Mouse (Mus musculus): ENCODE measurements around the gene Zfp296. TPM values are rescaled to one million over a fixed set of nuclear protein-coding genes. Genes with fewer than 3 reads are reported as not detected.

Gene Zfp296
- not detected for total RNA-seq (2021)
- long read RNA-seq: 0 reads

DNA sequence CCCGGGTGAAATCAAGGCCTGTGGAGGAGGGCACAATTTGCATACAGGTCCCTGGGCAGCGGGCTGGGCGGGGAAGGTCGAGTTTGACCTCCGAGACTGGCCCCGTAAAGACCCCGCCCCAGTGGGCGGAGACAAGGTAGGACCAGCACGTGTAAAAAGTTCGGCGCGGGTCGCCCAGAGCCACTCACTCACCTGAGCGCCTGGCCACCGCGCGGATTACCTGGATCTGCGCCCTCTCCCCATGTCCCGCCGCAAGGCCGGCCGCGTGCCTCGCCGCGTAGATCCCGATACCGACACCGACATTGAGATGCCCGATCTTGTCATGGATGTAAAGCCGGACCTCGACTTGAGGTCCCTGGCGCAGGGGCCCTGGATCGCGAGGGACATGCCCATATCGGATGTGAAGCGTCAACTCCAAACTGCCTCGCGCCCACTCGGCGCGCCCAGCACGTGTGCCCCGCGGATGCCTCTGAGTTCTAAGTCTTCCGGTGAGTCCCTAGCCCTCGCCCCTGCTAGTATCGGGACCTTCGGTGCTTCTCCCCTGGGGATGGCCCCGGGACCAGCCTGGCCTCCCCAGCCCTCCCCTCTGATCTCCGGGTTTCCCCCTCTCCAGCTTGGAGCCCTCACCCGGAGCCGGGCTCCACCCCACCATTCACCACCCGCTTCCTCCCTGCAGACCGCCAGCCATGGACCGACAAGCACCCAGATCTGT lies at the start of gene Zfp296, which contains the start of gene Gemin7:
Gene Zfp296 (plus strand): TSS at position 147 of the 712 bp plus-strand sequence.
Gene Gemin7 (minus strand): TSS at position 455 of the 712 bp plus-strand sequence.
- DNase-seq (ENCODE audit: low spot score in 2 of 2): no peak

DNA sequence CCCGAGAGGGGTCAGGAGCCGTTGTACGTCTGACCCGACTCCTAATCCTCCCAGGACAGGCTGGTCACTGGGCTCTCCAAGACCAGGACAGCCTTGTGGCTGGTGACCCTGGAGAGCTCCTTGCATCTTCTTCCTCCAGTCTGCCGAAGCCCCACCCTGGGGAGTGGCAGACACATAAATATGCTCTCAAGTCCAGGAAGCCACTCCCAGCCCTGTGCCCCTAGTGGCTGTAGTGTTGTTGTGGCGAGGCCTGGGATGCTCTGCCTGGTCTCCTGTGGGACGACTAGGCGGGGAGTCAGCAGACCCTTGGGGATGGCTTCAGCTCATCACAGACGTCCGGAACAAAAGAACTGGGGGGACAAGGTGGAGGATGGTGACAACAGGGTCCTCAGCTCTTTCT lies 46.0 kb upstream of the Zfp296 start:
- no peak for DNase-seq (ENCODE audit: low spot score in 2 of 2)

DNA sequence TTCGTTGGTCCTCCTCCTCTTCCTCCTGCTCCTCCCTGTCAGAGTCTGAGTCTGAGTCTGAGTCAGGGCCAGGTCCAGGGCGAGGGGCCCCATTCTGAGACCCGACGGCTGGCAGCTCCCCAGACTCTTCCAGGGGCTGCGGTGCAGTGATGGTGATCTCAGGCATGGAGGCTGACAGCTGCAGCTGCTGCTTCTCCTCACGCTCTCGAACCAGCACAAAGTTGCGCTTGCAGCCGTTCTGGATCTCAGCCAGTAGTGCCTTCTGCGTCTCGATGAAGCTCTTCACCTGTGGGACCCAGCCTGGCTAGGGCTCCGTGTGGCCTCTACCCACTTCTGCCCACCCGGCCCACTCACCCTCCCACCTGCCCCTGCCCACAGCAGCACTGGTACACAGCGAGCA lies 44.8 kb upstream of the Zfp296 start:
- no peak for DNase-seq (ENCODE audit: low spot score in 2 of 2)

DNA sequence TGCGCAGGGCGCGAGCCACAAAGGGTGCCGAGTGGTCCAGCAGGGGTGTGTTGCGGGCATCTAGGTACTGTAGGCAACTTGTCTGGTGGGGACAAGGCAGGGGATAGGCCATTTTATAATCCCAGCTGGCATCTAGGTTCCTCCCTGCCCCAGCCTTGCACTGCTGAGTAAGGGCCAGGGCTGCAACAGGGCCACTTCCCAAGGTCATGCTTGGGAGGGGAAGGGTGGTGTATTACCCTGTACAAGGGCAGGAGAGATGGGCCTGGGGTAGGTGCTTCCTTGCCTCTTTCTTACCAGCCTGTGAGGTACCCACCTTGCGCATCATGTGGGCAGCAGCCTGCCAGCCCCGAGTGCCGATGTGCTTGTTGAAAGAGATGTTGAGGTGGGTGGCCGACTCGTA lies 42.4 kb upstream of the Zfp296 start:
- no peak for DNase-seq (ENCODE audit: low spot score in 2 of 2)

DNA sequence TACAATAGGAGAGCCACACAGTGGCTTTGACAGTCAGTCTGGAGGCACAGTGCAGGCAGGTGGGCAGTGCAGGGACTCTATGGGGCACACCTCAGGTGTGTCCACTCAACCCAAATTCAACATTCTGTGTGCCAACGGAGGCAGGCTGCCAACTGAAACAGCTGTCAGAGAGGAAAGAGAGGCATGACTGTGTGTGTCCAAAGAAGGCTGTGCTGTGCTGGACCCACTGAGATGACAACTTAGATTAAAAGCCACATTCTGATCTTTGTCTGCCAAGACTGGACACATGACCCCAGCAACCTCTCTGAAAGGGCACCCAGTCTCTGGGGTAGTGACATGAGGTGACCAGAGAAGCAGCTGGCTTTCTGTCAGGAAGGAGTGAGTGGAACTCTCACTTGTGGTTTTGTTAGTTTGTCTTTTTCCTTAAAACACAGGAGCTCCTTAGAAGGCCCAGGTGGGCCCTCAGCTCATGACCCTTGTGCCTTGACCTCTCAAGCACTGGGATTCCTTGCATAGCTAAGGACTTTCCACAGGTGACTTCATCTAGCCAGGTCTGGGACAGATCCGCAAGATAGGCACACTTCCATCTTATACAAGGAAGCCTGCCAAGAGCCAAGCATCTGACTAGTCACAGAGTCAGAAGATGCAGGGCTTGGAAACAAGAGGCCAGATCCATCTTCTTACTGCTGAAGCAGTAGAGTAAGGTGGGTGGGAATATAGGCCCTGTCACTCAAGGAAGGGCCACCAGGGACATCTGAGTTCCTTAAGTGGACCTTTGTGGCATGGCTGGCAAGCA lies 36.1 kb upstream of the Zfp296 start:
- DNase-seq (ENCODE audit: low spot score in 2 of 2): no peak

DNA sequence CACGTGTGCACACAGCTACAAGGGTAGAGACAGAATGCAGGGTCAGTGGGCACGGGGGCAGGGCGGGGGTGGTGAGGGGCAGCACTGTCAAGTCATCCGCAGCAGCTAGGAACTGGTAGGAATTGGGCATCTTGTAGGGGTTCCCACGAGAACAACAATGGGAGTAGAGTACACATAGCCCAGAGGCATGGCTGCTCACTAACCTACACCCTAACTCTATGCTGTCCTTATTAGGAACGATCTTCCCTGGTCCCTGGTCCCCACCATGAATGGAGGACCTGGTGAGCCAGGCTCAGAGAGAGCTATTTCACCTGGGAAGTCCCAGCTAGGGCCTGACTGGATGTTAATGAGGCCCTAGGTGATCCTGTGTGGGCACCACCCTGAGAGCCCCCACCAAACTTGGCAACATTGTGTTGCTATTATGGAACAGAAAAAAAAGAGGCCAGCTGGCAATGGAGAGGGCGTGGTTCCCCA lies 35.4 kb upstream of the Zfp296 start:
- DNase-seq (ENCODE audit: low spot score in 2 of 2): no peak

DNA sequence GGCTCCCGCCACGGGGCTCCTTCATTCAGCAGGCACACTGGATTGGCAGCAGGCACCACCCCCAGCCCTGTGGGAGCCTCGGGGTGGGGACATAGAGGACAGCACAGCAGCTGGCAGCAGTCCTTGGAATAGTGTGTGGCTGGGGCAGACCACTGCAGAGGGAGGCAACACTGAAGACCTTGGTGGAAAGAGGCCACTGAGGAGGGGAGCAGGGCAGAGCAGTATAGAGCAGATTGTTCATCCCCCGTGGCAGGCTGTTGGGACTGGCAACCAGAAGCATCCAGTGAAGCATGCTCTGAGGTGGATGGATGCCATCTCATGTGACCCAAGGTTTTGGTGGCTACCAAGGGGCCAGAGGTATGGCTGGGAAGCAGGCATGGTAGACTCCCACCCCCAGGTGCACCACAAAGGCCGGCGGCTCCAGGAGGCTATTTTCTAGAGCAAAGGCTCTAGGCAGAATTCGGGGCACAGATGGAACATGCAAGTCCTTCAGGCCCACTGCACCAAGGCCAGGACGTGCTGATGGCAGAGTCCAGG lies 34.9 kb upstream of the Zfp296 start:
- DNase-seq (ENCODE audit: low spot score in 2 of 2): peak; percentile 51 to 55

DNA sequence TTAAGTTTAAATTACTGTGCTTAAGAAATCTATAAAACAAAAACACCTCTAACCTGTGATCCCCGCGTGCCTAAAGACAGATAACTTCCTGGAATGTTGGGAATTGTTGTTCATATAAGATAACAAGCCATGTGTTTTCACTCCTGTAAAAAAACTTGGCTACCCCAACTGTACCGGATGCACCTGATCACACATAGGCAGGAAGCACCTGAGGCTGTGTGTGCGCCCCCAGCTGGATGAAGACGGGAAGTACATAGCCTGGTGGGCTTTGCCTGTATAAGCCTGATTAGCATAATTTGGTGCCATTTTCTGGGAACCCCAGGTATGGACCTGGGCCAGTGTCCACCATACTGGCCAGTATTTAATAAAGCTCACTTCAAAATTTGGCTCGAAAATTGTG lies 33.5 kb upstream of the Zfp296 start:
- DNase-seq (ENCODE audit: low spot score in 2 of 2): no peak

DNA sequence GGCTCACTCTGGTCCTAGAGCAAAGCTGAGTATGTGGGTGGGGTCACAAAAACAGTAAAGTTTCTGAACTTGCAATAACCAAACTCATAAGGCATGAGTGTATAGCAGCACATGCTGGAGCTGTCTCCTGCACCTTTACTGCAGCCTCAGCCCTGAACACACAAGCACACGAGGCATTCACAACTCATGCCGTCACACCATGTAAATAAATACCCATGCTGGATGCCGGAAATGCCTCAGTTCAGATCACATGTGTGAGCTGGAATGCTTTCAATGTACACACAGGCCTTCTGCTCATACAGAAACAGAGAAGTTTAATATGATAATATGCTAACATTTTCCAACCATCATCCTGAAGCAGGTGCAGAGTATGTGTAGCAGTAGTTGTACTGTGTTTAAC lies 31.1 kb upstream of the Zfp296 start:
- no peak for DNase-seq (ENCODE audit: low spot score in 2 of 2)

DNA sequence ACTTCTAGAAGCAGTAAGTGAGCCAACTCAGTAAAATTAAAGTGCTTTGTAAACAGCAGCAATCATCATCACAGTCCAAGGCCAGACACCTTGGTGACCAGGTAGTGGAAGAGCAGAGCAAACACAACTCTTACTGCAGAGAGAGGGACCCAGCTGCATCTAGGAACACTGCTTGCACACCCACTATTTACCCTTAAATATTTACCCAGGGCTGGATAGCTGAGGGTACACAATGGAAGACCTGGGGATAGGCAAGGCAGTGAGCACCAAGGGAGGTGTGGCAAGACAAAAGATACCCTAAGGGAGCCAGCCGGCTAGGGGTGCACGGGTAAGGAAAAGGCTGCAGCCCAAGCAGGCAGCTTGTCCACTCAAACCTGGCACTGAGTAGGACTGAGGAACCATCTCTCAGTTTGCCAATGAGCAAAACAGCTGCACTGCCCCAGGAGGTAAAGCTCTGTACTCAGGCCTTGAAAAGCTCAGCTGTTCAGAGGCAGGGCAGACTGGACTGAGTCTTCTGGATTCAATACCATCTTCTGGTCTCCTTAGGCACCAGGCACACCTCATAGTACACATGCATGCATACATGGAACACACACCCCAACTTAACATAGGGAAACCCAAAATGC lies 29.6 kb upstream of the Zfp296 start:
- DNase-seq (ENCODE audit: low spot score in 2 of 2): no peak

DNA sequence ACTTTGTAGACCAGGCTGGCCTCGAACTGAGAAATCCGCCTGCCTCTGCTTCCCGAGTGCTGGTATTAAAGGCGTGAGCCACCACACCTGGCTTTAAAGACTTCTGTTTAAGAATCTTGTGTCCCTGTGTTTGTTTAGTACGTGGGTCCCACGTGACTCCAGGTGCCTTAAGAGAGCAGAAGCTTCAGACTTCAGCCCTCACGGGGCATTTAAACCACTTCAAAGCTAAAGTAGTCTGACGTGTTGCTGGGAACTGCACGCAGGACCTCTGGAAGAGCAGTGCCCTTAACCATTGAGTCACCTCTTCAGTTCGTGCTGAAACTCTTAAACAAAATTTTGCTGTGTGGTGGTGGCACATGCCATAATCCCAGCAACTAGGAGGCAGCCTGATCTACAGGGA lies 27.7 kb upstream of the Zfp296 start:
- DNase-seq (ENCODE audit: low spot score in 2 of 2): no peak

DNA sequence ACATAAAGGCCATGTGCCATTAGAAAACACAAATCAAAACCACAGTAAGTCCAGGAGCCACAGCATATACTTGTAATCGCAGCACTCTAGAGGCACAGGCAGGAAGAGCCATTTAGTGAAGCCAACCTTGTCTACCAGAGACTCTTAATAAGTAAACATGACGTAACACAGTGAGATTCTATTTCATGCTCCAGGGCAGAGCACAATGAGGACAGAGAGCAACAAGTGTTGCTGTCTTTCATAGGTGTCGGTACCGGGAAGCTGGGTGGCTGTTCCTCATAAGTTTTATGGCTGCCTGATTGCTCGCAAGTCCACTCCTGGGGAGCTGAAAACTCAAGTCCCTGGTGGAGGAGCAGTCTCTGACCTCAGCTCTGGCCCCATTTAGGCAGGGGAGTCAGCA lies 25.5 kb upstream of the Zfp296 start:
- DNase-seq (ENCODE audit: low spot score in 2 of 2): no peak

DNA sequence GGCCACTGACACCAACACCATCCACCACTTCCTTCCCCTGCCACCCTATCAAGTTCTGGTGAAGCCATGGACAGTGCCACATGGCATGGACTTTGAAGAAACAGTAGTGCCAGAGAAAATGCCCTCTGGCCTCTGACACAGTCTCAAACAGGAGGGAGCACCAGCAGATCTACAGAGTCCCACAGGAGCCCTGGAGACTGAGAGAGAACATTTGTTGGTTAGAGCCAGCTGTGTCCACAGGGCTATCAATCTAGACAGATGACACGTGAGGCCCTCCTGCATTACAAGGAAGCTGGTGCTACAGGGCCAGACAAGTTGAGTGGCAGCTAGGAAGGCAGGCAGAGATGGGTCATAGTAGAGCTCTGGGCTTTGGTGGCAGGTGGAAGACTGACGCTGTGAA lies 24.6 kb upstream of the Zfp296 start:
- no peak for DNase-seq (ENCODE audit: low spot score in 2 of 2)

DNA sequence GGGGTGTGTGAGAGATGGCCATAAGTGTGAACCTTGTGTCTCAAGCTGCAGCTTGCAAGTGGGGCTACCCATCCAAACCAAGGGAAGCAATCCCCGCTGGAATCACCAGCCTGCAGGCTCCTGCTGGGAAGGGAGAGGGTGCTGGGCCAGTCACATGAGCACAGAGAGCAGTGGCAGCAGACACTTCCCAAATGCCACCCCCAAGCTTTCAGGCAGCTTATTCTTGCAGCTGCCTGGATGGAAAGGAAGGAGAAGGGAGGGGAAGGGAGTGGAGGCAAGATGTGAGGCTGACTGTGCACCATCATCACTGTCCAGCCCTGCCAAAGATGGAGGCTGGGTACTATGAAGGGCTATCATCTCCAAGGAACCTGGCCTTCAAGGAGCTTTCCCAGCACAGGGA lies 22.9 kb upstream of the Zfp296 start:
- DNase-seq (ENCODE audit: low spot score in 2 of 2): no peak

DNA sequence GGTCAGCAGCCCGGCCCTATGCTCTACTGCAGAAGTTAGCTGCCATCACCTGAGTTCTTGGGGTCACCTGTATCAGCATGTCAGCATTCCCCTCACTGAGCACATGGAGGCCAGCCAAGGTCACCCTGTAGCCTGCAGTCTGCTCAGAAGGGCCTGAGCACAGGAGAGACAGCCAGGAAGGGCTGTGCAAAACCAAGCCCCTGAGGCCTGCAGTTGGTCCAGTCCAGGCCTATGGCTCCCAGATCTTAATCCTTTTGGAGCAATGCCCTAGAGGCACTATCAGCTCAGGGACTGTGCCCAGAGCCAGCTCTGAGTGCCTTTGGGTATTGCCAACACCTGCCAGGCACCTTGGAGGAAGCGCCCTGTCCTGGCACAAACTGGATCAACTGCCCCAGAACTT lies 20.0 kb upstream of the Zfp296 start:
- DNase-seq (ENCODE audit: low spot score in 2 of 2): no peak

DNA sequence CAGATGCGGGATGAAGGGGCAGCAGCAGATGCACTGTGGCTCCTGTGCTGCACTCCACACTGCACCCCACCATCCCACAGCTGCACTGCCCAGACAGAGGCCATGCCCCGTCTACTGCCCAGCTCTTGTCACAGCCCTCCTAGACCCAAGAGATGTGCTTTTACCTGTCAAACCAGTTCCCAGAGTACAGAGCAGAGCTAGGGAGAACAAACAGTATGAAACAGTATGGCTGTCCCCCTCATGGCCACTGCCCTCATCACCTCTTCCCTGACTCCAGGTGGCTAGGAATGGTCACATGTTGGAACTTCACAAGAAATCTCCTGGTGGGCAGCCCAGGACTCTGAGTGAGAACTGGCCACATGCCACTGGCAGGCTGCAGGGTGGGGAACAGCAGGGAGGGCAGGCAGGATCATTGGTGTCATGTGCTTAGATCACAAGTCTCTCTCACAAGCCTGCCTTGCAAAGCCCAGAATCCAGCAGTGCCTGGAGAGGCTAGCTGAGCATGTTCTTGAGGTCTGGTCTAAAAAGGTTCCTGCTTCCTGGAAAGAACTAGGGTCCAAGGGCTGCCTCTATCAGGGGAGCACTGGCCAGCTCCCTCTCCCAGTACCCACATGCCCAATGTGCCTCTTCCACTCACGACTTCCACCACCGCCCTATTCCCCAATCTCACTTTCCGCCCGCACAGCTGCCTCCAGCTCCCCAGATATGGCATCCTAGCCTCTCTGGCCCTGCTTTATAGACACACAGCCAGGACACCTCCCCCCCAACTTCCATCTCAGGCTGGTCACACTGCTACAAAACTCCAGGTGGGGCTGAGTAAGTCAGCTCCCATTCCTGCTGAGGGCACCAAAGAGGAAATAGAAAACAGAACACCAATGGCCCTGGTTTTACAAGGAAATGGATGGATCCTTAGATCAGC lies 18.8 kb upstream of the Zfp296 start:
- no peak for DNase-seq (ENCODE audit: low spot score in 2 of 2)

DNA sequence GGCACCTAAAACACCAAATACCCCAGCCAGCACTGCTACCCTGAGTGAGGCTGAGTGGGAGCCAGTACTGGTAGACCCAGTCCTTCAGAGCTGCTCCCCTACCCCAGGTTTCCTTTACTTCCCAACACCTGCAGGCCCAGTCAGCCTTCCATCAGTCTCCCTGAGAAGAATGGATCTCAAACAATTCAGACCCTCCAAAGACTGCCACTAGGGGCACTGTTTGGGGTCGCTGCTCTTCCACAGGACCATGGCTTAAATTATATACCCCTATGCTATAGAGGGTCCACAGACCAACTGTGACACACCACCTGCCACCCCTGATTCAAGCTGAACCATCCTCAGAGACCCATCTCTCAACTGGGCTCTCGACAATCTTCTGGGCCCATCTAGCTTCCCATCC lies 18.1 kb upstream of the Zfp296 start:
- no peak for DNase-seq (ENCODE audit: low spot score in 2 of 2)

DNA sequence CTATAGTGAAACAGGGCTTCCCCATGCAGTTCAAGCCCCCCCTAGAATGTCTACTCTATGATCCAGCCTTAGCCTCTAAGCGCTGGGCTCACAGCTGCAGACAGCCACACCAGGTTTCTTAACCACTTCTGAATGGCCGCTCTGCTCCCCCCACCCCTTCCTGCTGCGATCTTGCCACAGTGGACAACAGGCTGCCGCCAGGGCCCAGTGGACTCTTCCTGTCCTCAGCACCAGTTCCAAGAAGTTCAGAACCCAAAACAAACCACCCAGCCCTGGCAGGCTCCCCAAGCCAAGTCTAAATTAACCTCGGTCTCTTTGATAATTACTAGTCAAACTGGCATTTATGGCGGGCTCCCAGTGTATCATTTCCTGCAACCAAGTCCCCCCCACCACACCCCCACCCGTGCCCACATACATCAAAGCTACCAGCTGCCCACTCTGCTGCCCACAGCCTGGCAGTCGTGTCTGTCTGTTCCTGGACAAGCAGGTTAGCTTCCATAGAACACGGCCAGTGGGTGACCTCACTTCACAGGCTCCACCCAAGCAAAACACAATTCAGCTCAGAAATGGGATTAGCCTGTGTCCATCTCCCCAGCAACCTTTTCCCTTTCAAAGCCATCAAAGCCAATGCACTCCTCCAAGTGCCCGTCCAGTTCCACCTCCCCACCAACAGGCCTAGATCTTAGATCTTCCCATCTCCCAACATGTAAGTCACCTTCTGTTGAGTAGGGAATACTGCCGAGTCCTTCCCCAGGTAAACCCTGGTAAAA lies 16.4 kb upstream of the Zfp296 start:
- DNase-seq (ENCODE audit: low spot score in 2 of 2): peak in 1 of 2 experiments; percentile 14

DNA sequence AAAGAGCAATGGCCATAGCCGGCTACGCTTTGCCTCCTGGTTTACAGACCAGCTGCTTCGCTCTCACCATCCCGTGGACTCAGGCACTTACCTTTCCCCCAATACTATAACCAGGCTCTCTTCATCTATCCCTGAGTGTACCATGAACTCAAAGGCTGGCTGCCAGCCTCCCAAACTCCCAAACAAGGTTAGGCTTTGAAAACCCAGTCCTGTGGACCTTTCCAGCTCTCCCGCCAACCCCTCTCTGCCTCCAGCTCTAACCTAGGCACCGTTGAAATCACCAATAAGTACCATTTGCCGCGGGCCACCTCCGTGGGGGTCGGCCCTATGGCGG lies 15.7 kb upstream of the Zfp296 start:
- DNase-seq (ENCODE audit: low spot score in 2 of 2): no peak
